Mouse (Mus musculus) embryonic facial prominence, embryonic 13.5 days (tissue): ENCODE measurements around the gene Taf1d. TPM values are rescaled to one million over a fixed set of nuclear protein-coding genes. Genes with fewer than 3 reads are reported as not detected.
"Not testable (repeated sequence)": the region's sequence is repeated elsewhere in the genome, so short reads cannot be mapped to it uniquely, and the experiment has no call there.

Experiments used
- ATAC-seq: fragments of 200-750 bp; cut with Nextera tagmentation; 2 replicates; pipeline ENCODE4 v1.8.0; 2017; ENCODE audit warnings: low read depth; ENCODE audit not compliant: insufficient number of reproducible peaks, insufficient read depth, low FRiP score, low TSS enrichment
- H3K27ac ChIP-seq: fragments of 300-500 bp; sonication (generic); 2 replicates; pipeline ENCODE4 v1.5.1; 2015; ENCODE audit warnings: moderate library complexity, mild to moderate bottlenecking, inconsistent platforms
- H3K27me3 ChIP-seq: fragments of 300-500 bp; sonication (generic); 2 replicates; pipeline ENCODE4 v1.6.1; 2015; ENCODE audit warnings: mild to moderate bottlenecking, inconsistent platforms
- H3K36me3 ChIP-seq: fragments of 300-500 bp; sonication (generic); 2 replicates; pipeline ENCODE4 v1.6.1; 2015; ENCODE audit warnings: mild to moderate bottlenecking, inconsistent platforms
- H3K4me1 ChIP-seq: fragments of 300-500 bp; sonication (generic); 2 replicates; pipeline ENCODE4 v1.6.1; 2015; ENCODE audit warnings: inconsistent platforms
- H3K4me2 ChIP-seq: fragments of 300-500 bp; sonication (generic); 2 replicates; pipeline ENCODE4 v1.6.1; 2015; ENCODE audit warnings: moderate library complexity, mild to moderate bottlenecking, inconsistent platforms
- H3K4me3 ChIP-seq: fragments of 300-500 bp; sonication (generic); 2 replicates; pipeline ENCODE4 v1.5.1; 2015; ENCODE audit warnings: mild to moderate bottlenecking, inconsistent platforms
- H3K9ac ChIP-seq: fragments of 300-500 bp; sonication (generic); 2 replicates; pipeline ENCODE4 v1.6.1; 2015; ENCODE audit warnings: mild to moderate bottlenecking, inconsistent platforms
- H3K9me3 ChIP-seq: fragments of 300-500 bp; sonication (generic); 2 replicates; pipeline ENCODE4 v1.6.1; 2016; ENCODE audit warnings: inconsistent platforms
- WGBS: fragments of 180-500 bp; shearing (Covaris S2); methylation state at CpG from one replicate; pipeline ENCODE4 v1.1.7; 2015; ENCODE audit warnings: mixed read lengths; 5-methylcytosine and 5-hydroxymethylcytosine counted together
- polyA plus RNA-seq: library from polyadenylated mRNA; unstranded; fragments of >200 nt; fragmentation: Nextera tagmentation; extraction: Ambion mirVana; gene quantifications from 2 replicates; pipeline ENCODE4 v1.2.1, GENCODE M21; 2015

Taf1d gene
- polyA plus RNA-seq, 1 experiment from 2014 or later, result 106 TPM

- no peaks in the 10 kb centered on the region for H3K9me3 ChIP-seq
- no peak overlapping the region for H3K9ac ChIP-seq
- H3K27me3 ChIP-seq, result no peaks in the 10 kb centered on the region
- H3K36me3 ChIP-seq, result peaks cover 9% of the 10 kb centered on the region
- ATAC-seq, result no peak
- H3K4me3 ChIP-seq, result no peak overlapping the region
- H3K27ac ChIP-seq, result no peak overlapping the region
- 50% methylated on average over 6 of the region's 6 CpGs for WGBS
- H3K4me2 ChIP-seq, result no peak overlapping the region
- no peaks in the 10 kb centered on the region for H3K4me1 ChIP-seq
Measured at GRCm38 (mm10) chr9:15287846-15288245, 18.2 kb upstream of the Taf1d start.

GRCm38 (mm10) chr9:15288402-15288801 lies 17.6 kb upstream of the Taf1d start:
- H3K9me3 ChIP-seq, result no peaks in the 10 kb centered on the region
- H3K27me3 ChIP-seq, result no peaks in the 10 kb centered on the region
- no peak overlapping the region for H3K27ac ChIP-seq
- H3K9ac ChIP-seq, result no peak overlapping the region
- H3K36me3 ChIP-seq, result peaks cover 9% of the 10 kb centered on the region
- no peaks in the 10 kb centered on the region for H3K4me1 ChIP-seq
- no peak overlapping the region for H3K4me2 ChIP-seq
- H3K4me3 ChIP-seq, result no peak overlapping the region
- WGBS, result 91% methylated on average over 3 of the region's 3 CpGs
- no peak for ATAC-seq

- no peak for ATAC-seq
- H3K27me3 ChIP-seq, result no peaks in the 10 kb centered on the region
- WGBS, result 85% methylated on average over 6 of the region's 6 CpGs
- no peak overlapping the region for H3K27ac ChIP-seq
- H3K4me2 ChIP-seq, result no peak overlapping the region
- H3K9me3 ChIP-seq, result no peaks in the 10 kb centered on the region
- no peak overlapping the region for H3K9ac ChIP-seq
- H3K4me3 ChIP-seq, result no peak overlapping the region
- no peaks in the 10 kb centered on the region for H3K4me1 ChIP-seq
- peaks cover 9% of the 10 kb centered on the region for H3K36me3 ChIP-seq
Measured at GRCm38 (mm10) chr9:15289251-15289650, 16.8 kb upstream of the Taf1d start.

- no peaks in the 10 kb centered on the region for H3K9me3 ChIP-seq
- WGBS, result 87% methylated on average over 7 of the region's 7 CpGs
- no peak overlapping the region for H3K27ac ChIP-seq
- no peak overlapping the region for H3K4me2 ChIP-seq
- H3K4me3 ChIP-seq, result no peak overlapping the region
- H3K27me3 ChIP-seq, result no peaks in the 10 kb centered on the region
- no peaks in the 10 kb centered on the region; the same call in 1 of the 2 replicates for H3K36me3 ChIP-seq
- ATAC-seq, result no peak
- no peak overlapping the region for H3K9ac ChIP-seq
- H3K4me1 ChIP-seq, result peaks cover 6% of the 10 kb centered on the region; the same call in 1 of the 2 replicates
Measured at GRCm38 (mm10) chr9:15297112-15297511, 8.9 kb upstream of the Taf1d start.

- 73% methylated on average over 2 of the region's 2 CpGs for WGBS
- ATAC-seq, result no peak
- H3K4me3 ChIP-seq, result no peak overlapping the region
Measured at GRCm38 (mm10) chr9:15298451-15298850, 7.6 kb upstream of the Taf1d start.

GRCm38 (mm10) chr9:15300056-15300455 lies 6.0 kb upstream of the Taf1d start:
- Histone ChIP-seq H3K27me3 (no peaks in the 10 kb centered on the region), H3K9me3 (no peaks in the 10 kb centered on the region), H3K4me3 (no peak overlapping the region), H3K4me1 (peaks cover 8% of the 10 kb centered on the region), H3K36me3 (no peaks in the 10 kb centered on the region), H3K27ac (no peak overlapping the region), H3K4me2 (no peak overlapping the region), H3K9ac (no peak overlapping the region)
- 85% methylated on average over 5 of the region's 5 CpGs for WGBS
- no peak for ATAC-seq

More at GRCm38 (mm10) chr9:15298451-15298850, 7.6 kb upstream of the Taf1d start:
- Histone ChIP-seq H3K27me3 (no peaks in the 10 kb centered on the region), H3K4me1 (peaks cover 6% of the 10 kb centered on the region; the same call in 1 of the 2 replicates), H3K9ac (no peak overlapping the region), H3K9me3 (no peaks in the 10 kb centered on the region), H3K4me2 (no peak overlapping the region), H3K27ac (no peak overlapping the region), H3K36me3 (no peaks in the 10 kb centered on the region)

GRCm38 (mm10) chr9:15301399-15301798 lies 4.6 kb upstream of the Taf1d start:
- Histone ChIP-seq H3K36me3 (no peaks in the 10 kb centered on the region), H3K4me3 (no peak overlapping the region), H3K4me2 (0 out of 2 replicates have a peak overlapping the region, but pooled peaks have one; percentile 7), H3K27me3 (no peaks in the 10 kb centered on the region), H3K9ac (0 out of 2 replicates have a peak overlapping the region, but pooled peaks have one; percentile 7), H3K27ac (peak overlapping the region; percentile 51; the same call in 1 of the 2 replicates), H3K9me3 (no peaks in the 10 kb centered on the region), H3K4me1 (peaks cover 14% of the 10 kb centered on the region)
- ATAC-seq, result no peak
- 23% methylated on average over 6 of the region's 6 CpGs for WGBS

- not testable (repeated sequence) for H3K9me3 ChIP-seq, H3K9ac ChIP-seq, ATAC-seq, H3K4me2 ChIP-seq, H3K36me3 ChIP-seq, H3K27me3 ChIP-seq, H3K4me3 ChIP-seq, H3K27ac ChIP-seq
- H3K4me1 ChIP-seq, result peaks cover 17% of the 10 kb centered on the region
- 81% methylated on average over 6 of the region's 6 CpGs for WGBS
Measured at GRCm38 (mm10) chr9:15302006-15302405, 4.0 kb upstream of the Taf1d start.

GRCm38 (mm10) chr9:15302881-15303280 lies 3.1 kb upstream of the Taf1d start:
- no peaks in the 10 kb centered on the region for H3K9me3 ChIP-seq
- WGBS, result 62% methylated on average over 2 of the region's 2 CpGs
- H3K36me3 ChIP-seq, result peaks cover 5% of the 10 kb centered on the region
- H3K27me3 ChIP-seq, result no peaks in the 10 kb centered on the region
- no peak overlapping the region for H3K4me2 ChIP-seq
- H3K4me1 ChIP-seq, result peaks cover 25% of the 10 kb centered on the region
- no peak for ATAC-seq
- H3K4me3 ChIP-seq, result no peak overlapping the region
- no peak overlapping the region for H3K27ac ChIP-seq
- no peak overlapping the region for H3K9ac ChIP-seq

GRCm38 (mm10) chr9:15306398-15307119 lies 545 bp downstream of the Taf1d start, which contains the start of gene 4931406C07Rik:
Gene 4931406C07Rik (minus strand): TSS chr9:15306448.
- H3K4me1 ChIP-seq, result peaks cover 33% of the 10 kb centered on the region
- peak; percentile 75 for ATAC-seq
- under 1% methylated on average over 35 of the region's 35 CpGs for WGBS
- H3K4me3 ChIP-seq, result peak within 1 kb of the TSS; percentile 71
- peak within 1 kb of the TSS; percentile 88 for H3K27ac ChIP-seq
- no peaks in the 10 kb centered on the region for H3K9me3 ChIP-seq
- H3K4me2 ChIP-seq, result peak within 1 kb of the TSS; percentile 77
- no peaks in the 10 kb centered on the region for H3K27me3 ChIP-seq
- H3K36me3 ChIP-seq, result peaks cover 39% of the 10 kb centered on the region
- peak within 1 kb of the TSS; percentile 94 for H3K9ac ChIP-seq

- peak overlapping the region; percentile 77 for H3K4me2 ChIP-seq
- peak overlapping the region; percentile 94 for H3K9ac ChIP-seq
- H3K4me1 ChIP-seq, result peaks cover 31% of the 10 kb centered on the region
- peak overlapping the region; percentile 88; the same call in 1 of the 2 replicates for H3K27ac ChIP-seq
- no peak for ATAC-seq
- WGBS, result 5% methylated on average over 6 of the region's 6 CpGs
- peaks cover 46% of the 10 kb centered on the region for H3K36me3 ChIP-seq
- peak overlapping the region; percentile 71 for H3K4me3 ChIP-seq
- no peaks in the 10 kb centered on the region for H3K27me3 ChIP-seq
- no peaks in the 10 kb centered on the region for H3K9me3 ChIP-seq
Measured at GRCm38 (mm10) chr9:15307257-15307656, 1.2 kb downstream of the Taf1d start.

- no peaks in the 10 kb centered on the region for H3K27me3 ChIP-seq
- peaks cover 31% of the 10 kb centered on the region for H3K4me1 ChIP-seq
- 56% methylated on average over 2 of the region's 2 CpGs for WGBS
- H3K4me3 ChIP-seq, result no peak overlapping the region
- H3K27ac ChIP-seq, result no peak overlapping the region
- no peak for ATAC-seq
- H3K4me2 ChIP-seq, result peak overlapping the region; percentile 77; the same call in 1 of the 2 replicates
- no peak overlapping the region for H3K9ac ChIP-seq
- H3K36me3 ChIP-seq, result peaks cover 52% of the 10 kb centered on the region
- no peaks in the 10 kb centered on the region for H3K9me3 ChIP-seq
Measured at GRCm38 (mm10) chr9:15308254-15308653, 2.2 kb downstream of the Taf1d start.
